Mouse (Mus musculus) kidney, adult 8-10 months (tissue): Measurements from ENCODE around the gene Adgrv1.
A peak's percentile ranks its signal among the peaks of the same experiment; 100 is the strongest.

ENCODE experiments used
- DNase-seq, 2 experiments: peaks; one replicate each; pipeline ENCODE4 v3.0.0; 2022

Gene Adgrv1

DNA sequence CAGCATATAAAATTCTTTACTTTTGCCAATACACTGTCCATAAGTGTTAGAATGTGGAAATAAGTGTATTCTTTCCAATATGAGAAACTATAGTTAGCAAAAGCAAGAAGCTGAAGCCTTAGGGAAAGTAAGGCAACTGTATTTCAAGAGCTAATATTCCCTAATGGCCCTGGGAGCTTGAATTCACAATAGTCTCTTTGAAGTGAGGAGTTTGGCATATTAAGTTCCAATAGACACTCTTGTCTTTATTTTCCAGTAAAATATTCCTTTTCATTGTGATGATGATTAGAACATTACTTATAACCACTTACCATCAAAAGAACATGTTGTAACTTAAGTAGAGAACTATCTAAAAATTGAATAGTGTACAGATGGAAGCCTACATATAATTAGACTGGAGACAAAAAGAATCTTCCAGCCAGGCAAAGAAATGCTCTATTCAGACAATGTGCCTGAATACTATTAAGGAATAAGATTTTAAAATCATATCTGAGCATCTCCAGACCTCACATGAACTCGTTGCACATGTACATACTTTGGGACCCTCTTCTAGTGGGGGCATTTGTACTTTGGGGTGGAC lies 225.0 kb downstream of the Adgrv1 start:
- DNase-seq, result no peak

DNA sequence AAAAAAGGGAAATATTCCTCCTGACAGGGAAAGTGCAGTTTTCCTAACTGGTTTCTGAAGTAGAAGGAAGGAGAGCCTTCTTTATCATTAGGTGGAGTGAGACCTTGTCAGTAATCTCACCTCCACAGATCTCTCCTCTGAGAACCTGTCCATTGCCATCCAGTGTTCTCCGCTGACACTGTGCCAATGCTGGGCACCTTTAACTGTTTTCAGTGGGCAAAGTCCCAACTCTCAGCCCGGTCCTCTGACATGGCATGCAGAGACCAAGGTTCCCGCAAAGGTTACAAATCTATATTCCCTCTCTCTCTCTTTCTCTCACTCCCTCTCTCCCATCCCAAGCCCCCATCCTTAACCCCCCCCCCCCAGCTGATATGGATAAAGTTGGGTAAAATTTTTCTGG lies 230.1 kb downstream of the Adgrv1 start:
- peak; percentile 48 to 71 for DNase-seq

DNA sequence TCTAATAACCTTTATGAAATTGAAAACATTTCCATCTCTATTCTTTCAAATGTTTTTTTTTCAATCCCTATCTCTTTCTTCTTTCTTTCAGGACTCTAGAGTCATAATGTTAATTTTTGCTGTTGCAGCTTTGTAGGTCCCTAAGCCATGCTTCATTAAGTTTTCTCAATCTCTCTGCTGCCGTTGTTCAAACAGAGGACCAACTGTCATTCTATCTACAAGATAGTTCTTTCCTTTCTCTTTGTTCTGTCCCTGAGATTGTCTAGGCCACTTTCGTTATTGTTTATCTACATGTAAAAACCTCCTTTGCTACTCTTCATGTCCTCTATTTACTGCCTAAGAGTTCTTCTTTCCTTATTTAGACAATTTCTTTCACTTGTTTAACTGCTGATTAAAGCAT lies 230.8 kb downstream of the Adgrv1 start:
- DNase-seq, result no peak

DNA sequence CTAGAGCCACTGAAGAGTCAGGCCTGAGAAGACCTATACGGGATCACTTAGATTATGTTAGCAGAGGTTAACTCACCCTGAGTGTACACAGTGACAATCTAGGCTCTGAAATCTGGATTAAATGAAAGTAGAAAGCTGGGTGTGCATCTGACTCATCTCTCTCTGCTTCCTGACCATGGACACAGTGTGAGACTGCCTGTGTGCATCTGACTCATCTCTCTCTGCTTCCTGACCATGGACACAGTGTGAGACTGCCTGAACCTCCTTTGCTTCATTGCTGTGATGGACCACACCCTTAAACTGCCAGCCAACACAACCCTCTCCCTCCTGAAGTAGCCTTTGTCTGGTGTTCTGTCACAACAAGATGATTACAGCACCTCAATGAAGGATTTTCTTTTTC lies 231.2 kb downstream of the Adgrv1 start:
- DNase-seq, result no peak

DNA sequence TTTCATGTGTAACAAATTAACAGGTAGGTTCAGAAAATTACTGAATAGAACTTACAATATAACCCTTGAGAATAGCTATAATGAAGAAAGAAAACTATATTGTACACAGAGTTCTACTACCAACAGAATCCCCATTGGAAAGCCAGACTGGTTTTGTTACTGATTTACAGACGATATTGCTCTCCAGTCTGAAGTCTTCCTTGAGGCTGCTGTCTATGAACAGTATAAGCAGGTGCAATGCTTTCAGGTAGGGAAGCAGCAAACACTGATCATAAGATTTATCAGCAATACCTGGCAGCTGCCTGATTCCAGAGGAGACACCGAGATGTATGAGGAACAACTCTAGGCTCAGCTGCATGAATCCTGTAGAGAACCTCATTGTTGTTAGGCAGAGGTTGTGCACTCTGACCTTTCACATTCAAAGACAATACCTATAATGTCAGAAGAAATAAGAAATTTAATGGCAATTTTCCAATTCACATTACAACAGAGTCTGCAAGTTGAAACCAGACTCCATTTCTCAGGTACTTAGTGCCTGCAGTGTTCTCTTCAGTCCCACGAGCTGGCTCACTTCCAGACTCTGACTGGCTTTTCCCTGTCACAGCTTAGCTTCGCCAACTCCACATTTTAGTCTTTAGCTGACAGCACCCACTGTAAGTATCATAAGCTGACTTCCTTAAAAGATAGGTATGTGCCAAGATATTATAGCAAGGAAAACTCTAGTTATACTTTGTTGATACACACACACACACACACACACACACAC lies 247.2 kb downstream of the Adgrv1 start:
- peak; percentile 36 to 55 for DNase-seq

DNA sequence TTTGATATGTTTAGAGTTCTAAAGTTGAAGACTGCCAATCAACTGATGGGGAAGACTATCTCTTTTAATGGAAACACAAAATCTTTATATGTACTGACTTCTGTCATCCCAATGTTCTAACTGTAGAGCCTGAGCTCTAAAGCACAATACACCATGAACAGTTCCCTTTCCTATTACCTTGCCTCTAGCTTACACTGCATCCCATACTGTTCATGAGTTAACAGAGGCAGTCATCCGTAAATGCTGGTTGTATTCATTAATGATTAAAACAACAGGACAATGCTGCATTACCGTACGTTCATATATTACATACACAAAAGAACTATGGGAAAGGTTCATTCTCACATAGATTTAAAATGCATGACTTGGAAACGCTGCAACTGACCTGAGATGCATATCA lies 251.1 kb downstream of the Adgrv1 start:
- DNase-seq, result no peak

DNA sequence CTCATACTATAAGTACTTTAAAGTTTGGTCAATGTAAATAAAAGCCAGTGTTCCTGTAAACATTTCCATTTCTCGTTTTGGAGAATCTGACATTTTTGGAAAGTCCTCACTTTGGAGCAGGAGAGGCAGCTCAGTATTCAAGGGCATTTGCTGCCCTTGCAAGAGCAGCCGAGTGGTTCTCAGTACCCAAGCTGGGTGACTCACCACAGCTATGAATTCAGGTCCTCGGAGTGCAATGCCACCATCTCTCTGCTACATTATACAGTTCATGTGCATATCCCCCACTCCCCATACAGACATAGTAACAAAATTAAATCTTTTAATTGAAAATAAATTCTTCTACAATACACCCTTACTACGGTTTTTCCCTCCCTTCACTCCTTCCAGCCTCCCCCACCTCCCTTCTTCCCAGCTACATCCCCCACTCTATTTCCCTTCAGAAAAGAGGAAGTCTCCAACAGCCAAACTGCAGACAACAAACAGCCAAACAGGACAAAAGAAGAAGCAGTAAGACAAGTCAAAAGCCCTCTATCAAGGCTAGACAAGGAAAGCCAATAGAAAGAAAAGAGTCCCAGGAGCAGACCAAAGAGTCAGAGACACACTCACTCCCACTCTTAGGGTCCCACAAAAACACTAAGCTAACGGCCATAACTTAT lies 262.0 kb downstream of the Adgrv1 start:
- no peak for DNase-seq

DNA sequence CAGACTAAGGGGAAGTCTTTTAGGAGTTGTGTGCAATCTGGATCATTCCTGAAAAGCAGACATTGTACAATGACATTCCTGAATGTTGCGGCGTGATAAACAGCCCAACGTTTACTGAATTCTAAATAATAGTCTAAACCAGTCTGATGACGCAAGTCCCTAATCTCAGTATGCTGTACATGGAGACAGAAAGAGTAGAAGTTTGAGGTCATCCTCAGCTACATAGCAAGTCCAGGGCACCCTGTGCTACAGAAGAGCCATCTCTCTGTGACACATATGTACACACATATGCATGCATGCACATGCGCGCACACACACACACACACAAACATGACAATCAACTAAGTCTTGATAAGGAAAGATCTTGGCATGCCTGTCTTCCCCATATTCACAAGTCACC lies 262.8 kb downstream of the Adgrv1 start:
- DNase-seq, result no peak

DNA sequence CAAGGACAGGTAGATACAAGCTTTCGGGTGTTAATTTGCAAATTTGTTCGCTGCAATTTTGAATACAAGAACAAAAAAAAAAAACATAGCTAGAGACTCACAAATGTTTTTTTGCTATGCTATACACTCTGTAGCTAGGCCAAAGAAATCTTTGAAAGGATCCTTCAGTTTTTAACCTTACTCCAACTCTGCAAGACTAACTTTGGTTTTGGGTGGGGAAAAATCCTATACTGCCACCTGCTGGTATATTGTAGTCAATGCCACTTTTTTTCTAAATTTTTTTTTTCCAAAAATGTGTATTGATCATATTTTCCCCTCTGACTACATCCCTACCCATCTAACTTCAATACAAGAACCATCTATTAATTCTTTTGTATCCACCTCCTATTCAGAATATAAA lies 263.4 kb downstream of the Adgrv1 start:
- no peak for DNase-seq

DNA sequence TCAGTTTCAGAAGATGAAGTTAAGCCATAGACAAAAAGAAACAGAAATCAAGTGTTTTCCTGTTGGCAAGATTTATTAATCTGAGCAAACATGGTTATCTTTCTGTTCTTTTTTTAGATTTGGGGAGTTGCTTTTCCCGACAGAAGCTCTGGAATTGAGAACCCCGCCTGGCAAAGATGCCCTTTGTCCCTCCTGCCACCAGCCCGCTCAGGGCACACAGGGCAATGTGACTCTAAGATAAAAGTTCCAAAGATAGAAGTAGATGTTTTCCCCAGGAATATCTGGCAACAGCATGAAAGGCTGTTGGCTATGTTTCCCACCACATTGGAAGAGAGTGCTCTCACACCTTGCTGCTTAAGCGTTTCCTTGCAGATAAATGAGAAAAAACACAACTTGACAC lies 264.0 kb downstream of the Adgrv1 start:
- peak; percentile 40 to 41 for DNase-seq

DNA sequence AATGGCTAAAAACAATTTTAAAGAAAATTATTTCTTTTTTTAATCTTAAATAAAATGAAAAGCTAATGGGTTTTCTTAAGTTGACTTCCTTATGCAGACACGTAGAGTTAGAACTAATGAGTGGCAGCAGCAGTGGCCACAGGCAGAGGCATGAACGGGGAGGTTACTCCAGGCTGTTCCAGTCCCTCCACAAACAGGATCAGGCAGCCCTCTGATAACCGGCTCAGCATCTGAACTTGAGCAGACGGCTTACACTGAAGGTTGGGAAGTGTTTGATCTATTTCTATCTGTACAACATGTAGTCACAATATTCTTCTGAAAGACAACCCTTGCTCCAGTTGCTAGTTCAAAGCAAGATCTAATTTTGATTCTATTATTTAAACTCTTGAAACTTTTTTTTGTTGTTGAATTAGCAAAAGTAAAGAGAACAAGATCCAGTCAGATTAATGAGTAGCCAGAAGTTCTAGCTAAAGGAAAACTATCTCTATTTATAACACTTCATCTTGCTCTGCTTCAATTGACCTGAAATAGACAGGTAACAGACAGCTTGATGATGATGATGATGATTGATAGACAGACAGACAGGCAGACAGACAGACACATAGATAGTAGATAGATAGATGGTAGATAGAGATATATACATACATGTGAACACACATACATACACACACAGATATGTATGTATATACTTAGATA lies 265.1 kb downstream of the Adgrv1 start:
- DNase-seq, result peak; percentile 24 to 28

DNA sequence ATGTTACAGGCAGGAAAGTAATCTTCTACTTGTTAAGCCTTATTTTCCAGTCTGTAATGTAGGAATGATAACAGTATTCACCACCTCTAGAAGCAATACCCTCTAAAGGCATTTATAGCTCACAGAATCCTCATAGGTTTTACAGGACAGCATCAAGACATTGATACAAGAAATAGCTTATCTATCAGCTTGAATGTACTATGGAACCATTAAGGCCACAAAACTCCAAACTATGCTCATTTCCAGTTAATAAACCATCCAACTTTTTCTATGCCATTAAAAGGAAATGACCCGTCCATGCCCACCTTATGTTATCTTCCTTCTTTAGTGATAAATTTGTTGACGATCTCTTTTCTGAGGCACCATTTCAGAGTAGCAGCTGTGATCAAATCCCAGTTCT lies 272.6 kb downstream of the Adgrv1 start:
- no peak for DNase-seq

DNA sequence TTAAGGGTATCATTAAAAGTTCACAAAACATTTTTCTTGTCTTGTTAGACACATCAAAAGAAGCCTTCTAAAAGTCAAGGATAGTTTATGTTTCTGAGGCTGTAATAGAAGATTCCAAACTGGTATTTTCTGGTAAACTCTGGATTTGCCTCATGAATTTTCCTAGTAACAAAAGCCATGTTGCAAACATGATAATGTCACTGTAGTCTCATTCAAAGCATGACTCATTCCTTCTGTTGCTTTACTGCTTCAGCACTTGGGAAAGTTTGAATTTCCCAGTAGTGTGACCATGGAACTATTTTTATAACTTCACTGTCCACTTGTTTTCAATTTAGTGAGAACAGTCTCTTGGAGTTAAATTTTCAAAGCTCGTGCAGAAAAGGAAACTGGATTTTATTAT lies 274.2 kb downstream of the Adgrv1 start:
- DNase-seq, result no peak

DNA sequence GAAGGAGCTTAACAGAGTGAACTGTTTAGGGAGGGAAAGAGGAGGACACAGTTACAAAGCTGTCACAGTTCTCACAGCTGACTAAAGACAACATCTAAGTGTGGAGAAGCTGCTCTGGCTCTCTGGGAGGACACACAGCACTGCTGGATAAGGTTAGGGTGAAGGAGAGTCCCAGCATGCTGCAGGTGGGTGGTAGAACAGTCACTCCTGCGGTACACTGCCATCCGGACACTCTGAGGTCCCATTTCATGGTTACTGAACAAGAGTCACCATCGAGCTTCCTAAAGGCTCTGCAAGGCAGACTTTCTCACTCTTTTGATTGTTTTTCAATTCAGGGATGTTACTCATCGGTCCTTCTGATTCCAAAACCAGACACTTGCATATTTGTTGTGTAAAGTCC lies 274.6 kb downstream of the Adgrv1 start:
- DNase-seq, result no peak

DNA sequence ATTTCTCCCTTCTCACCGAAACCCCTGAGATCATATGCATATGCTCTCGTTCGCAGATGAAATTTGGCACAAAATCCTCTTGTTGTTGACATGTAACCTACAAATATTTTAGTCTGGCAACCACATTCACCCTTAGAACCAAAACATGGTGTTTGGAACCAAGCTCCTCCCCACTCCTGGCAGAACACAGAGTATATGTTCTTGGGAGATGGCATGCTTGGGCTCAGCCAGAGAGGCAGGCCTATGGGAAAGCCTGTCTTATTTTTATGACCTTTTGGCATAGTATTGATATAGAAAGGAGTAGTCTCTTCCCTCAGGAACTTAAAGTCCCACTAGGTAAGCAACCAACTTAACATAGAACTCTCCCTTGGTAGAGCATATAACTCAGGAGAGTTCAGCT lies 275.7 kb downstream of the Adgrv1 start:
- no peak for DNase-seq

DNA sequence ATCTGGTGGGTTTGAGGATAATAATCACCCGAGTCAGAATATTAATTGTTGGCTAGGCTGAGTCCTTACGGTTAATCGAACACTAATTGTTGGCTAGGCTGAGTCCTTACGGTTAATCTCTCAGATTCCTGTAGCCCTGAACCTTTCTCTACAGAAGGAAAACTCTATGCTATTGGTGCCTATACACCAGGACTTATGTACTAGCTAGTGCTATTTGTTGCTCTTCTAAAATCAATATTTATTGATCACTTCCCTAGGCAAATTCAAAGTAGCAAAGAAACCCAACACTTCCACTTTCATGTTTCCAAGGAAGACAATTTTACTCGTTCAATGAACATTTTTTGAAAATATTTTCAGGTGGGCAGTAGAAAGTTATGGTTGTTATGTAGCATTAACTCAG lies 278.4 kb downstream of the Adgrv1 start:
- no peak for DNase-seq

DNA sequence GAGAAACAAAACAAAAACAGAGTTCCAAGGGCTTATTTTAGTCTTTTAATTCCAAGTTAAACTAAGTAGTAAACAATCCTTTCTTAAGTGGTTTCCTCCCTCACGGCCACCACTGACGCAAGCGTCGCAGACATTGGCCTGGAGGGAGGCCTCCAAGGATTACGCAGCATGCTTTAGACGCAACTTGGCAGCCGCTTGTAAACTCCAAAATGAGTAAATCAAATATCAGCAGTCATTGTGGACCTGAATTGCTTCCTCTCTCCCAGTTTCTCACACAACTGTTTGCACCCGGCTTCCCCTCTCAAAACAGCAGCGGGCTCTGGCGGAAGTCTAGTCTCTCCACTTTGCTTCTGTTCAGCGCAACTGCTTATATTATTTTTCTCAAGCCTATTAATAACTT lies 280.7 kb downstream of the Adgrv1 start:
- no peak for DNase-seq

DNA sequence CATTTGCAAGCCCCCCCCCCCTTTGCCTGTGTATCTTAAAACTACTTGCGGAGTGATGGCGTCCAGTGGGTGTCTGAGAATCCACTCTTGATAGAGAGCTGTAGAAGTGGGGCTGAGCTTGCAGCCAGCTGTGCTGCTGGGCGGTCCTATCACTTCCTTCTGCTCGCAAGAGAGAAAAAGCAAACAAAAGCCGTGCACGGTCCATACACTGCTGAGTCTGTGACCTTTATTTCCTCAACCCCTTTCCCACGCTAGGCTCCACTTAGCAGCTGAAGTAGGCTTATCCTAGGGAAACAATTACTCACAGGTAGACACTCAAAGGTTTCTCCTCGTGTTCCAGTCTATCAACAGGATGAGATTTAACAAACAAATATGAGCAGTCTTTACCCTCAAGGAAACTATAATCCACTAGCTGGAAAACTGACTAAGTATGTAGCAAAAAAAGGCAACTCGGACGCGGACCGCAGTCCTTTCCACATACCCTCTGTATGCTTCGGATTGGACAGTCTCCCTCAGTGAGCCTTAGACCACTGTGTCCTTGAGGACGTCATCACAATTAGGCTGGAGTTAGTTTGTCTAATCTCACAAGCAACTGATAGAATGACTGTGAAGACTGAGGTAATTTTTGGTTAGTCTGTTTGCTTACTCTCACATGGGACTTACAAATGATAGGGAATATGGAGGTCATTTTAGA lies 281.3 kb downstream of the Adgrv1 start:
- DNase-seq, result no peak

DNA sequence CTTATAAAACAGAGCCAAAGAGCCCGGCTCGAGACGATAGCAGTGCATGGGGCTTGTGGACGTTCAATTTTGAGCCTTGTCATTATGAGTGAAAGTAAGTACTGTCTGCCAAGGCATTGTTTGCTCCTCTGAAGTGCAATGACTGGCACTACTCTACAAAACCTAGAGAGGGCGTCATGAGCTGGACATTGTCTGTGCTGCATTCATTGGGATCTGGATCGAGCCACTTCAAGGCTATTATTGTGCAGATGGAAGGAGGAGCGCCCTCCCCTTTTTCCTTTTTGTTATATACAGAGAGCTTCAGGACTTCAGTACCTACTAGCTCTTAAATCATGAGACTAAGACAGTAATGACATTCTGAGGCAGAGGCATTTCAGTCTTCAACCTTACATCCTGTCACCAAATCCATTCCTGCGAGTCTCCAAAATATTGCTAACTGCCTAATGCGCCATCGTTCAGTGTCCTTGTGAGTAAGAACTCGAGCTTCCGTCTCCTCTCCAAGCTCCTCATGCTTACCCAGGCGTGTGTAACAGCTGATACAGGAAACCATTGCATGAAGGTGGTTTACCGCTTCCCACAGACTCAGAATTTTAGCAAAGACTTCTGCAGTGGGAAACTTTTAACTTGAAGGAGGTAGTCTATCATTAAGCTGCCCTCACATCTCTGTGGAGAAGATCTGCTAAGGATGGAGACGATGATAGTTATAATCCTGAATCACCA lies 285.5 kb downstream of the Adgrv1 start:
- DNase-seq, result no peak

DNA sequence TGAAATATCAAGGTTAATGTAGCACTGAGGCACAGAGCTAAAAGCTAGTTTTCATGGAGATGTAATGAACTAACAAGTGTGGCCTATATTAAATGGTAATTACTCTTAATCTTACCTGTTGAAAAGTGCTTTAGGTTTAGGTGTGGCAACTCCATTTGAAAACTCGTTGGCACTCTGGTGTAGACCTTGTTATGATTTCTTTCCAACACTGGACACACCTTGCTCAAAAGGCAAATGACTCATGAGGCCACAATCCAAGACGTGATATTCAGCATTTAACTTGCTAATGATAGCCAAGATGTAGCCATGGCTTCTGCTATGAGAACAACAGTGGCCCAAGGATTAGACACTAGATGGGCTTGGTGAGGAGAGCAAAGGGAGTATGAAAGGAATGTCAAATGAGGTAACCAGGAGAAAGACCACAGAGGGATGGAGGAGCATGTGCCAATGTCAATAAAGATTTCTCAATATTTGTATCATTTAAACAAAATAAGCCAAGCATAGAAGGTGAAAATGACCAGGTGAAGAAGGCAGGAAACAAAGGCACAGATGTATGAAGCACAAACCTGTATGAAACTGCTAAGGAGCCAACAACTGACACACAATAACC lies 289.9 kb downstream of the Adgrv1 start:
- no peak for DNase-seq

DNA sequence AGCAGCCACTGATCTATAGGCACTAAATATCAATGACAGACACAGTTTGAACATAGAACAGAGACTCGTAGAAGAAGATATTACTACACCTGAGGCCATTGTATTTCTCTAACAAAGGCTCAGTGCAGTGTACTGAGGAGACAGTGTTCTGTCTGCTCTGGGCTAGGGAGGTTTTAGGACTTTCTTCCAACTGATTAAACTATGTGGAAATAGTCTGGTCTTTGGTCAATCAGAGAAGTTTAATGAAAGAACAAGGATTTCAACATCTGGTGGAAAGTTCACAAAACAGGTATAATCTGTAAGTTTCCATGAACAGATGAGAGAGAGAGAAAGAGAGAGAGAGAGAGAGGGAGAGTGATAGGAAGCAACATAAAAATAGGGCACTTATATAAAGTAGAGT lies 297.7 kb downstream of the Adgrv1 start:
- DNase-seq, result no peak

DNA sequence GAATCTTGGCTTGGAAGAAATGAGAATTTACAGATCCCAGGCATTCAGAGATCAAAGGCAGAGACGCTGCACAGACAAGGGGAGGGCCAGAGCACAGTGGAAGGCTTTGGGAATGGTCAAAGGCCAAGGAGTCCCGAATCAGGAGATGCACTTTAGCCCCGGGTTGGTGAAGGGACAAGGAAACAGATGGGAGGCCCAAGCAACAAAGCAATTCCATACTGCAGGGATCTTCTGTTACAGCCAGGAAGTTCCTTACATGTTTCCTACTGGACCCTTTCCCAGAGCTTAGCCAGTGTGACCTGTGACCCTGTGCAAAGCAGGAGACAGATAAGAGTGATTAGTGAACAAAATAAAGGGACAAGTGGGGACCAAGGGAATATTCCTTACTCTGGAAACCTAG lies 300.9 kb downstream of the Adgrv1 start:
- DNase-seq, result peak; percentile 80 to 82
